Mouse (Mus musculus): ENCODE measurements at regions not wholly inside any gene's neighbourhood (a gene's known extent, or its start where the extent isn't known, plus 50 kb on each side); places are given as distances from the start of the nearest gene placed in this dataset.

DNA sequence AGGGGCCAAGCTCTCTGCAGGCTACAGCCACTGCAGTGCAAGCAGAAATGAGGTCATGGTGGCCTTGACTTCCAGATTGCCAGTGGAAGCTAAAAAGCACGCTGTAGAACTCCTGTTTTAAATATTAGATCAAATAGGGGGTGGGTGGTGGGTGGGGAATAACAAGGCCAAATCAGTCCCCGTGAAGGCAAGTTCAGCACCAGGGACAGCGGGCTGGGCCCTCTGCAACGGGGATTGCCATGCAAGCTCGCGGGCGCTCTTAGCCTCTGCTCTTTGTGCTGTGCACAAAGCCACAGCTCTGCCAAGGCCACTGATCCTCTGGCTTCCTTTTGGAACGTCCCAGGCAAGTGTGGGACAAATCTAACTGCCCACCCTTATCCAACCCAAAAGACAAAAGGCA is 623.1 kb downstream of the Vrk1 start:
- 12% methylated on average over 8 of the region's 8 CpGs for WGBS
- ATAC-seq (ENCODE audit: low FRiP score) = no peak
- no peaks in the 10 kb centered on the region for H3K36me3 ChIP-seq
- no peak overlapping the region for H3K4me2 ChIP-seq
- H3K9ac ChIP-seq (replicated peaks) = no peak overlapping the region
- no peak overlapping the region for H3K27ac ChIP-seq (replicated peaks)
- H3K27me3 ChIP-seq (replicated peaks) = no peaks in the 10 kb centered on the region
- H3K4me3 ChIP-seq (replicated peaks) = no peak overlapping the region
- no peaks in the 10 kb centered on the region for H3K9me3 ChIP-seq (replicated peaks)
- H3K4me1 ChIP-seq = no peaks in the 10 kb centered on the region

- H3K9me3 ChIP-seq (replicated peaks) = no peaks in the 10 kb centered on the region
- no peaks in the 10 kb centered on the region for H3K36me3 ChIP-seq
- 15% methylated on average over 8 of the region's 8 CpGs for WGBS
- no peak overlapping the region for H3K4me2 ChIP-seq
- H3K27me3 ChIP-seq (replicated peaks) = no peaks in the 10 kb centered on the region; the same call in 1 of the 2 replicates
- H3K27ac ChIP-seq (replicated peaks) = no peak overlapping the region
- H3K4me3 ChIP-seq (replicated peaks) = no peak overlapping the region
- no peak overlapping the region for H3K9ac ChIP-seq (replicated peaks)
- H3K4me1 ChIP-seq = peaks cover 7% of the 10 kb centered on the region; the same call in 1 of the 2 replicates
- ATAC-seq (ENCODE audit: low FRiP score) = no peak
These were observed 648.3 kb downstream of the Vrk1 start for GRCm38 (mm10) chr12:106658317-106658716.

DNA sequence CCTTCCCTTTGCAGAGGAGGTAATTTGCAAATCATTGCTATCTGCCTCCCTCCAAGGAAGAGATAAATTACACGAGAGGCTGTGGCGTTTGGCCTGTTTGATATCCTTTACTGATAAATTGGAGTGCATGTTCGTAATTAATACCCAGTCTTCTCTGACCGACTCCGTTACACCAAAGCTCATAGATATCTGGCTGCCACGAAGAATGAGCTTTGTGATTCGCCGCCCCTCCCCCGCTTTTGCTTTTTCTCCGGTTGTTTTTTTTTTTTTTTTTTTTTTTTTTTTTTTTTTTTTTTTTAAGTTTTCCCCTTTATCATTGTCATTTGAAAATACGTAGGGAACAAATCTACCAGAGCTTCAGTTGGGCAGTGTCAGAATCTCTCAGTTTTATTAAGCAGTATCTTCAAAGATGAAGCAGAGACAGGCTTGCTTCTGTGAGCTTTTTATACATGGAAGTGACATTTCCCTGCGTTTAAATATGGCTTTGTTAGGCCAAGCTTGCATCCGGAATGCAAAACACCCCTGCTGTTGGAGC is 663.3 kb downstream of the Vrk1 start:
- Histone ChIP-seq H3K9ac (replicated peaks) (no peak overlapping the region), H3K27me3 (replicated peaks) (no peaks in the 10 kb centered on the region), H3K4me1 (peaks cover 8% of the 10 kb centered on the region), H3K4me3 (replicated peaks) (no peak overlapping the region), H3K4me2 (no peak overlapping the region), H3K36me3 (no peaks in the 10 kb centered on the region), H3K27ac (replicated peaks) (no peak overlapping the region), H3K9me3 (replicated peaks) (no peaks in the 10 kb centered on the region)
- no peak for ATAC-seq (ENCODE audit: low FRiP score)
- WGBS = 33% methylated on average over 13 of the region's 13 CpGs

DNA sequence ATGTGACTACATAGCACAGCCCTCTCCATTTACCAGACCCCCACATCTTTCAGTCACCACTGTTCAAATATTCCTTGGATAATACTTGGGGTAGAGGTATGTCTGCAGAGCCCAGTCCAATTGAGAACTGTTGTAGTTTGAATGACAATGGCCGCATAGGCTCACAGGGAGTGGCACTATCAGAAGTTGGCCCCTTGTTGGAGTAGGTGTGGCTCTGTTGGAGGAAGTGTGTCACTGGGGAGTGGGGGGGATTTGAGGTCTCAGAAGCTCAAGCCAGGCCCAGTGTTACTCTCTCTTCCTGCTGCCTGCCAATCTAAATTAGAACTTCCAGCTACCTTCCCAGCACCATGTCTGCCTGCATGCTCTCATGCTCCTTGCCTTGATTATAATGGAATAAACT is 664.7 kb downstream of the Vrk1 start:
- Histone ChIP-seq H3K4me2 (no peak overlapping the region), H3K9ac (replicated peaks) (no peak overlapping the region), H3K27ac (replicated peaks) (no peak overlapping the region), H3K9me3 (replicated peaks) (no peaks in the 10 kb centered on the region), H3K36me3 (no peaks in the 10 kb centered on the region), H3K4me3 (replicated peaks) (no peak overlapping the region), H3K27me3 (replicated peaks) (no peaks in the 10 kb centered on the region), H3K4me1 (peaks cover 8% of the 10 kb centered on the region)
- WGBS = 90% methylated on average over 1 of the region's 1 CpGs
- ATAC-seq (ENCODE audit: low FRiP score) = no peak

DNA sequence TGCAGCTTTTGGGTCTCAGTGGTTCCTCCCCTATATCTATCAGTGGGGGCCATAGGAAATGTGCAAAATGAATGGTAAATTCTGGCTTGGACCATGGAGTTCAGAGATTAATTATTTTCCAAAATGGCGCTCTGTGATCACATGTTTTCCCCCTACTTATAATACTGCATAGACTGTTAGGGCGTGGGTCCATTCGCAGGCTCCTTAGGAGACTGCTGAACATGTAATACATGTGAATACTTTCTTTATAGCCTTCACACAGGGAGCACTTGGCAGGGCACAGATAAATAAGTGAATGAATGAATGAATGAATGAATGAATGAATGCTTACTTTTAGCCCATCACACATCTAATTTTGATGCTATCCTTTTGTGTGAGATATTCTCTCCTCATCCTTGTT is 666.1 kb downstream of the Vrk1 start:
- Histone ChIP-seq H3K9me3 (replicated peaks) (no peaks in the 10 kb centered on the region), H3K9ac (replicated peaks) (no peak overlapping the region), H3K36me3 (no peaks in the 10 kb centered on the region), H3K27ac (replicated peaks) (no peak overlapping the region), H3K27me3 (replicated peaks) (no peaks in the 10 kb centered on the region), H3K4me3 (replicated peaks) (no peak overlapping the region), H3K4me2 (no peak overlapping the region), H3K4me1 (peaks cover 8% of the 10 kb centered on the region)
- ATAC-seq (ENCODE audit: low FRiP score) = no peak
- 94% methylated on average over 3 of the region's 3 CpGs for WGBS

- 53% methylated on average over 7 of the region's 7 CpGs for WGBS
- ATAC-seq (ENCODE audit: low FRiP score) = no peak
- H3K4me2 ChIP-seq = no peak overlapping the region
- H3K27ac ChIP-seq (replicated peaks) = no peak overlapping the region
- H3K4me1 ChIP-seq = peaks cover 8% of the 10 kb centered on the region
- no peak overlapping the region for H3K9ac ChIP-seq (replicated peaks)
- no peaks in the 10 kb centered on the region for H3K27me3 ChIP-seq (replicated peaks)
- H3K36me3 ChIP-seq = no peaks in the 10 kb centered on the region
- H3K4me3 ChIP-seq (replicated peaks) = no peak overlapping the region
- H3K9me3 ChIP-seq (replicated peaks) = no peaks in the 10 kb centered on the region
These were observed 666.5 kb downstream of the Vrk1 start for GRCm38 (mm10) chr12:106676566-106676965.

GRCm38 (mm10) chr12:106685986-106686385 is 676.0 kb downstream of the Vrk1 start:
- Histone ChIP-seq H3K9me3 (replicated peaks) (no peaks in the 10 kb centered on the region), H3K27ac (replicated peaks) (no peak overlapping the region), H3K36me3 (no peaks in the 10 kb centered on the region), H3K4me2 (no peak overlapping the region), H3K27me3 (replicated peaks) (no peaks in the 10 kb centered on the region), H3K9ac (replicated peaks) (no peak overlapping the region), H3K4me1 (peaks cover 17% of the 10 kb centered on the region), H3K4me3 (replicated peaks) (no peak overlapping the region)
- no peak for ATAC-seq (ENCODE audit: low FRiP score)
- 90% methylated on average over 5 of the region's 5 CpGs for WGBS

DNA sequence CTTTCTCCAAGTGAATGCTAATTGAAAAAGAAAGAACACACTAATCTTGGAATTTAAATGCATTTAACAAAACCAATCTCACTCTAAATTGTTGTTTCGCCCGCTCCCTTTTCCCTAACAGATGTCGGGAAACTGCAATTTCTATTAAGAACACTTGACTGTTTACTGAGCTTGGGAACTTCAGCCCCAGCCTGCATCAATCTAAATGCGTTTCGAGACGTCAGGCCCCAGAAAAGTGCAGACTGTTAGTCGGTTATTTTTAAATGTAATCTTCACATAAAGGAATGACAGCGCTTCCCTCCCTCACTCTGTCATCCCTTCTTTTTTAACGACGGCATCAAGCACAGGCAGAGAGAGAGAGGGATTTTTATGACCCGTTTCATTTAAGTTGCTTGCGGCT is 677.7 kb downstream of the Vrk1 start:
- peak overlapping the region; percentile 72 for H3K27ac ChIP-seq (replicated peaks)

DNA sequence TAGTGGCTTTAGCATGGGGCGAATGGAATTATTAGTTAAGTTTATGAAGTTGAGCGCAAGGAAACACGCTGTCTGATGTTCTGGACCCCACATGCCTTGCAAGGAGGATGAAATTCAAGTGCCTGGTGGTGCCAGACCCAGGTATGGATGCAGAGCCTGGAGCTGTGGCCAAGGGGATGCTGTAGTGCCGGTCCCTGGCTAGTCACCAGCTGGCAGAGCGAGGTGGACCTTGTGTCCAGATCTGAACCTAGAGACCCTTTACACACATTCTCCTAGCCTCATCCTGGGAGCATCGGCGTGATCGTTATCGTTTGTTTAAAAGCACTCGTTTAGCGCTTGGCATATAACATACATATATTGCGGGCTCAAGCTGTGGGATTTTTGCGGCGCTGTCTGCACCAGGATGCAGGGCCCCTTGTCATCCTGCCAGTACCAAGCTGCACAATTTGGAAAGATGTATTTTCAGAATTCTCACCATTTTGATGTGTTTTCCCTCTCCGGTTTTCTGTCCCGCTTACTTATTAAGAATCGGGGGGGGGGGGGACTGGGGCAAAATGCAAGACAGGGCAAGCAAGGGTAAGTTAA is 678.2 kb downstream of the Vrk1 start:
- WGBS = 65% methylated on average over 17 of the region's 17 CpGs
- no peaks in the 10 kb centered on the region for H3K9me3 ChIP-seq (replicated peaks)
- no peaks in the 10 kb centered on the region for H3K27me3 ChIP-seq (replicated peaks)
- H3K4me3 ChIP-seq (replicated peaks) = no peak overlapping the region
- H3K36me3 ChIP-seq = no peaks in the 10 kb centered on the region
- no peak for ATAC-seq (ENCODE audit: low FRiP score)
- peaks cover 17% of the 10 kb centered on the region for H3K4me1 ChIP-seq
- H3K9ac ChIP-seq (replicated peaks) = no peak overlapping the region
- peak overlapping the region; percentile 72 for H3K27ac ChIP-seq (replicated peaks)
- peak overlapping the region; percentile 19; the same call in 1 of the 2 replicates for H3K4me2 ChIP-seq

More for the DNA sequence above, 677.7 kb downstream of the Vrk1 start:
- H3K9me3 ChIP-seq (replicated peaks) = no peaks in the 10 kb centered on the region
- peak overlapping the region; percentile 19; the same call in 1 of the 2 replicates for H3K4me2 ChIP-seq
- H3K9ac ChIP-seq (replicated peaks) = no peak overlapping the region
- peak; percentile 28; the same call in 1 of the 2 replicates for ATAC-seq (ENCODE audit: low FRiP score)
- peaks cover 17% of the 10 kb centered on the region for H3K4me1 ChIP-seq
- H3K27me3 ChIP-seq (replicated peaks) = no peaks in the 10 kb centered on the region
- WGBS = 16% methylated on average over 12 of the region's 12 CpGs
- H3K36me3 ChIP-seq = no peaks in the 10 kb centered on the region
- no peak overlapping the region for H3K4me3 ChIP-seq (replicated peaks)

DNA sequence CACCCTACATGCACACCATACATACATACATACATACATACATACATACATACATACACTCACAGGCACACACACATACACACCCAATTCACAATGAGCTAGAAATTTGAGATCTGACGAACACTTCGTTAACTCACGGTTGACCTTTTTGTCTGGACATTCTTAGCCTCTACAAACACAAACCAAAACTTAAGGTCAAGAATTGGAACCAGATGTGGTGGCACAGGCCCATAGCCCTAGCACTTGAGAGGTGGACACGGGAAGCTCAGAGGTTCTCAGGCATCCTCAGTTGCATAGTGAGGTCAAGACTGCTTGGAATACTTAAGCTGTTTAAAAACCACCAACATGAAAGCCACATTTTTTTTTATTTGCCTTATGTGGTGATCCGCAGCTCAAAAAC is 692.9 kb downstream of the Vrk1 start:
- no peak for ATAC-seq (ENCODE audit: low FRiP score)

GRCm38 (mm10) chr12:106721271-106722009 is 711.4 kb downstream of the Vrk1 start:
- H3K9me3 ChIP-seq (replicated peaks) = no peaks in the 10 kb centered on the region
- no peaks in the 10 kb centered on the region for H3K36me3 ChIP-seq
- no peak overlapping the region for H3K27ac ChIP-seq (replicated peaks)
- ATAC-seq (ENCODE audit: low FRiP score) = no peak
- H3K27me3 ChIP-seq (replicated peaks) = no peaks in the 10 kb centered on the region
- no peak overlapping the region for H3K4me3 ChIP-seq (replicated peaks)
- 90% methylated on average over 9 of the region's 9 CpGs for WGBS
- H3K9ac ChIP-seq (replicated peaks) = no peak overlapping the region
- no peaks in the 10 kb centered on the region for H3K4me1 ChIP-seq
- H3K4me2 ChIP-seq = no peak overlapping the region

More for the DNA sequence above, 692.9 kb downstream of the Vrk1 start:
- H3K27ac ChIP-seq (replicated peaks) = no peak overlapping the region
- H3K36me3 ChIP-seq = no peaks in the 10 kb centered on the region
- 92% methylated on average over 5 of the region's 5 CpGs for WGBS
- no peaks in the 10 kb centered on the region for H3K9me3 ChIP-seq (replicated peaks)
- no peaks in the 10 kb centered on the region for H3K27me3 ChIP-seq (replicated peaks)
- no peak overlapping the region for H3K9ac ChIP-seq (replicated peaks)
- no peaks in the 10 kb centered on the region for H3K4me1 ChIP-seq
- H3K4me2 ChIP-seq = no peak overlapping the region
- H3K4me3 ChIP-seq (replicated peaks) = no peak overlapping the region

GRCm38 (mm10) chr12:106722010-106722362 is 712.0 kb downstream of the Vrk1 start:
- ATAC-seq (ENCODE audit: low FRiP score) = no peak
- no peak overlapping the region for H3K9ac ChIP-seq (replicated peaks)
- no peak overlapping the region for H3K4me2 ChIP-seq
- no peak overlapping the region for H3K4me3 ChIP-seq (replicated peaks)
- no peaks in the 10 kb centered on the region for H3K4me1 ChIP-seq
- H3K36me3 ChIP-seq = no peaks in the 10 kb centered on the region
- H3K27ac ChIP-seq (replicated peaks) = no peak overlapping the region
- H3K27me3 ChIP-seq (replicated peaks) = no peaks in the 10 kb centered on the region
- 84% methylated on average over 2 of the region's 2 CpGs for WGBS
- H3K9me3 ChIP-seq (replicated peaks) = no peaks in the 10 kb centered on the region

Measured in neural tube, embryonic 15.5 days (tissue).